Comparison of ENCODE assay signal across 7 mouse cellular contexts in the genomic region with DNA sequence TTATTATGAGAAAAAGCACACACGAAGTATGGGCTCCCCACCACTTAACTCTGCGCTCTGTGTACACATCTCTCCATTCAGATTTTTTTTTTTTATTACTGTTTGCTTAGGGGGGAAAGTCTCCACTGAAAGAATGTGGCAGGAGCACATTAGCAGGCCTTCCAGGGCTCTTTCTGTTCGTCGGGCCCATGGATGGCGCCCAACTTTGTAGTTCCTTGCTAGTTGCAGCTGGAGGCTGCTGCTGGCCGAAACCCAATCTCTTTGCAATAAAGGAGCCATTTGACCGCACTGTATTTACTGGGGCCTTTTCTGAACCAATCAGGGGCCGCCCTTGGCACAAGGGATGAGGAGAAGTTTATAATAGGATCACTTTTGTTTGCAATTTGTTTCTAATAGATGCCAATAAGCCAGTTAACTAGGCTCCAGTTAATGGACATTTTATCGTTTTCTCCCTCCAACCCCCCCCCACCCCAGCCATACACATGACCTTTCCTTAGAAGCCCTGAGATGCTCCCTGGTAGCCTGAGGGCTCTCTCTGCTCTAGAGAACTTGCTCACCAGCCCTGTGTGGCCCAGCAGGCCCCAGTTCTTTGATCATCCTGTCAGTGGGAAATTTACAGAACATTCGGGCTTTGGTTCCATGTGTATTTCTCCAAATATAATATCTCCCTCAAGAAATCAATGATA.
DNase-seq lines count a peak whose midpoint lies in the region; ATAC-seq and TF ChIP-seq lines count a peak whose summit lies in the region.

No protein-coding gene starts in this region.

- H3K27me3 ChIP-seq in midbrain, embryonic 11.5 days (ENCODE audit: control insufficient read depth, insufficient read depth, low read length), result no peaks in the 10 kb centered on the region
- H3K27me3 ChIP-seq in midbrain, embryonic 10.5 days (ENCODE audit: low read depth, poor library complexity, severe bottlenecking), result no peaks in the 10 kb centered on the region
- no peaks in the 10 kb centered on the region for H3K27me3 ChIP-seq in kidney, postnatal 0 days (ENCODE audit: insufficient read depth, low read length)

- WGBS in midbrain, embryonic 11.5 days, result 79% methylated on average over 10 of the region's 10 CpGs
- WGBS in midbrain, embryonic 10.5 days, result 76% methylated on average over 10 of the region's 10 CpGs
- WGBS in kidney, postnatal 0 days, result 38% methylated on average over 10 of the region's 10 CpGs

- peak; percentile 80 for DNase-seq in midbrain, embryonic 11.5 days (ENCODE audit: low spot score, missing footprints)
- DNase-seq in midbrain, embryonic 10.5 days (ENCODE audit: low spot score), result no peak
- peak; percentile 42 for DNase-seq in gastrocnemius, adult 18-20 months (ENCODE audit: low spot score)
- DNase-seq in kidney, postnatal 0 days (ENCODE audit: low spot score), result peak; percentile 37
- peak; percentile 65 to 86 for DNase-seq in lung, postnatal 4 days
- no peak for DNase-seq in MN1 (ENCODE audit: low spot score)
- no peak for DNase-seq in yolk sac, embryonic 10.5 days (ENCODE audit: low spot score)

- H3K4me3 ChIP-seq in midbrain, embryonic 11.5 days (ENCODE audit: low read depth, low read length), result no peak overlapping the region
- no peak overlapping the region for H3K4me3 ChIP-seq in midbrain, embryonic 10.5 days
- no peak overlapping the region for H3K4me3 ChIP-seq in kidney, postnatal 0 days (replicated peaks; ENCODE audit: low read depth, low read length)

- H3K9me3 ChIP-seq in midbrain, embryonic 11.5 days (ENCODE audit: control insufficient read depth, low read length), result no peaks in the 10 kb centered on the region
- H3K9me3 ChIP-seq in midbrain, embryonic 10.5 days (replicated peaks), result no peaks in the 10 kb centered on the region
- no peaks in the 10 kb centered on the region for H3K9me3 ChIP-seq in kidney, postnatal 0 days (replicated peaks; ENCODE audit: low read length)

- no peak overlapping the region for H3K27ac ChIP-seq in midbrain, embryonic 11.5 days (ENCODE audit: low read depth, low read length)
- H3K27ac ChIP-seq in midbrain, embryonic 10.5 days (replicated peaks), result no peak overlapping the region
- no peak overlapping the region for H3K27ac ChIP-seq in kidney, postnatal 0 days

- no peak for ATAC-seq in midbrain, embryonic 11.5 days (ENCODE audit: low FRiP score)
- no peak for ATAC-seq in kidney, postnatal 0 days (replicated peaks; ENCODE audit: low FRiP score, low read depth)

- H3K9ac ChIP-seq in midbrain, embryonic 11.5 days (ENCODE audit: low read length), result no peak overlapping the region
- H3K9ac ChIP-seq in kidney, postnatal 0 days (ENCODE audit: low read depth, low read length), result no peak overlapping the region

- no peaks in the 10 kb centered on the region; the same call in 1 of the 2 replicates for H3K4me1 ChIP-seq in midbrain, embryonic 11.5 days (ENCODE audit: control insufficient read depth, insufficient read depth, low read length)
- peaks cover 15% of the 10 kb centered on the region for H3K4me1 ChIP-seq in midbrain, embryonic 10.5 days
- no peaks in the 10 kb centered on the region for H3K4me1 ChIP-seq in kidney, postnatal 0 days (replicated peaks; ENCODE audit: insufficient read depth, low read length)

- H3K36me3 ChIP-seq in midbrain, embryonic 11.5 days (ENCODE audit: control insufficient read depth, insufficient read depth, low read length), result no peaks in the 10 kb centered on the region
- H3K36me3 ChIP-seq in midbrain, embryonic 10.5 days, result no peaks in the 10 kb centered on the region
- H3K36me3 ChIP-seq in kidney, postnatal 0 days (ENCODE audit: insufficient read depth, low read length), result no peaks in the 10 kb centered on the region

- no peak overlapping the region for H3K4me2 ChIP-seq in midbrain, embryonic 11.5 days
- no peak overlapping the region for H3K4me2 ChIP-seq in kidney, postnatal 0 days (ENCODE audit: low read length)

- no peak for TF ChIP-seq CTCF in kidney, postnatal 0 days (IDR thresholded peaks at IDR 0.05; ENCODE audit: low read depth)

Comparison
In these comparisons a context has a peak if more than half of its experiments do, and no peak if none do; other contexts are left out.
1. DNase-seq: peak in midbrain, embryonic 11.5 days (single experiment), gastrocnemius, adult 18-20 months (single experiment), kidney, postnatal 0 days (single experiment) and lung, postnatal 4 days (2 of 2); none in midbrain, embryonic 10.5 days (single experiment), MN1 (single experiment) and yolk sac, embryonic 10.5 days (single experiment).